Mouse (Mus musculus) lung, embryonic 14.5 days (tissue): ENCODE measurements around the gene Ccdc183. TPM values are rescaled to one million over a fixed set of nuclear protein-coding genes. Genes with fewer than 3 reads are reported as not detected.

Experiments used
- ATAC-seq: fragments of 200-750 bp; cut with Nextera tagmentation; 2 replicates; pipeline ENCODE4 v1.8.0; 2017; ENCODE audit warnings: mild to moderate bottlenecking, moderate TSS enrichment, moderate library complexity; ENCODE audit not compliant: insufficient read depth
- DNase-seq: peaks from one replicate; pipeline ENCODE4 v3.0.0-alpha.2; 2015
- H3K27ac ChIP-seq: fragments of 300-500 bp; sonication (generic); 2 replicates; pipeline ENCODE4 v1.5.1; 2014; ENCODE audit warnings: low read depth, mild to moderate bottlenecking, moderate library complexity
- H3K27me3 ChIP-seq: fragments of 300-500 bp; sonication (generic); 2 replicates; pipeline ENCODE4 v1.6.1; 2014; ENCODE audit warnings: low read length, control low read depth; ENCODE audit not compliant: insufficient read depth
- H3K36me3 ChIP-seq: fragments of 300-500 bp; sonication (generic); 2 replicates; pipeline ENCODE4 v1.6.1; 2014; ENCODE audit warnings: control low read depth; ENCODE audit not compliant: insufficient read depth
- H3K4me1 ChIP-seq: fragments of 300-500 bp; sonication (generic); 2 replicates; pipeline ENCODE4 v1.6.1; 2014; ENCODE audit warnings: antibody characterized with exemption, control low read depth; ENCODE audit not compliant: insufficient read depth
- H3K4me2 ChIP-seq: fragments of 300-500 bp; sonication (generic); 2 replicates; pipeline ENCODE4 v1.6.1; 2014; ENCODE audit warnings: mild to moderate bottlenecking
- H3K4me3 ChIP-seq: fragments of 300-500 bp; sonication (generic); 2 replicates; pipeline ENCODE4 v1.5.1; 2014; ENCODE audit warnings: low read depth, low read length
- H3K9ac ChIP-seq: fragments of 300-500 bp; sonication (generic); 2 replicates; pipeline ENCODE4 v1.6.1; 2014
- H3K9me3 ChIP-seq: fragments of 300-500 bp; sonication (generic); 2 replicates; pipeline ENCODE4 v1.6.1; 2016; ENCODE audit warnings: low read depth, low read length, control low read depth
- CTCF ChIP-seq: IDR thresholded peaks from 2 replicates; pipeline ENCODE4 v1.5.1; 2016; ENCODE audit warnings: antibody characterized with exemption, low read depth
- WGBS: fragments of 180-500 bp; shearing (Covaris S2); extraction: QIAGEN DNeasy Blood & Tissue Kit; methylation state at CpG from one replicate; pipeline ENCODE4 v1.1.7; 2014; 5-methylcytosine and 5-hydroxymethylcytosine counted together
- polyA plus RNA-seq: library from polyadenylated mRNA; unstranded; fragments of >200 nt; fragmentation: Nextera tagmentation; extraction: Ambion mirVana; gene quantifications from 2 replicates; pipeline ENCODE4 v1.2.1, GENCODE M21; 2014

Gene Ccdc183
- polyA plus RNA-seq, 1 experiment from 2014 or later = 0.28 TPM

- DNase-seq (no peak), ATAC-seq (no peak)
- Histone ChIP-seq H3K4me3 (no peak overlapping the region), H3K4me2 (no peak overlapping the region), H3K27ac (no peak overlapping the region), H3K36me3 (no peaks in the 10 kb centered on the region), H3K9me3 (no peaks in the 10 kb centered on the region), H3K27me3 (no peaks in the 10 kb centered on the region), H3K4me1 (no peaks in the 10 kb centered on the region), H3K9ac (no peak overlapping the region)
- no peak for TF ChIP-seq CTCF
- WGBS = 81% methylated on average over 4 of the region's 4 CpGs
Observed at GRCm38 (mm10) chr2:25657246-25657645, 39.8 kb upstream of the Ccdc183 start.

- ATAC-seq (no peak), DNase-seq (no peak)
- Histone ChIP-seq H3K4me2 (no peak overlapping the region), H3K9me3 (no peaks in the 10 kb centered on the region), H3K4me3 (no peak overlapping the region), H3K27ac (no peak overlapping the region), H3K36me3 (no peaks in the 10 kb centered on the region), H3K27me3 (no peaks in the 10 kb centered on the region), H3K9ac (no peak overlapping the region), H3K4me1 (no peaks in the 10 kb centered on the region)
- no peak for TF ChIP-seq CTCF
- 79% methylated on average over 4 of the region's 4 CpGs for whole genome bisulfite sequencing
Observed at GRCm38 (mm10) chr2:25656691-25657090, 39.2 kb upstream of the Ccdc183 start.

- 0 out of 2 replicates have a peak overlapping the region, but pooled peaks have one; percentile 12 for H3K4me2 ChIP-seq
- no peaks in the 10 kb centered on the region for H3K9me3 ChIP-seq
- ATAC-seq = peak; percentile 73; the same call in 1 of the 2 replicates
- no peaks in the 10 kb centered on the region for H3K27me3 ChIP-seq
- 41% methylated on average over 1 of the region's 1 CpGs for WGBS
- 0 out of 2 replicates have a peak overlapping the region, but pooled peaks have one; percentile 25 for H3K9ac ChIP-seq
- H3K4me1 ChIP-seq = no peaks in the 10 kb centered on the region
- DNase-seq = peak; percentile 52
- TF ChIP-seq CTCF = no peak
- H3K27ac ChIP-seq = peak overlapping the region; percentile 65
- no peaks in the 10 kb centered on the region for H3K36me3 ChIP-seq
- no peak overlapping the region for H3K4me3 ChIP-seq
Observed at GRCm38 (mm10) chr2:25654502-25654901, 37.0 kb upstream of the Ccdc183 start.

GRCm38 (mm10) chr2:25652902-25653301, 35.4 kb upstream of the Ccdc183 start, which contains the start of gene Lcn8:
Lcn8 (plus strand) TSS chr2:25653120.
- no peak for TF ChIP-seq CTCF
- Histone ChIP-seq H3K27ac (no peak within 1 kb of the TSS), H3K9me3 (no peaks in the 10 kb centered on the region), H3K36me3 (no peaks in the 10 kb centered on the region), H3K9ac (no peak within 1 kb of the TSS), H3K4me2 (no peak within 1 kb of the TSS), H3K4me3 (no peak within 1 kb of the TSS), H3K27me3 (no peaks in the 10 kb centered on the region), H3K4me1 (no peaks in the 10 kb centered on the region)
- ATAC-seq = no peak
- WGBS = 70% methylated on average over 2 of the region's 2 CpGs
- no peak for DNase-seq

- H3K9ac ChIP-seq = no peak overlapping the region
- TF ChIP-seq CTCF = peak; percentile 77
- H3K4me1 ChIP-seq = no peaks in the 10 kb centered on the region
- no peaks in the 10 kb centered on the region for H3K9me3 ChIP-seq
- WGBS = 12% methylated on average over 6 of the region's 6 CpGs
- H3K27ac ChIP-seq = no peak overlapping the region
- H3K4me2 ChIP-seq = no peak overlapping the region
- DNase-seq (peak; percentile 71), ATAC-seq (no peak)
- H3K4me3 ChIP-seq = no peak overlapping the region
- no peaks in the 10 kb centered on the region for H3K27me3 ChIP-seq
- H3K36me3 ChIP-seq = no peaks in the 10 kb centered on the region
Observed at GRCm38 (mm10) chr2:25639890-25640289, 22.4 kb upstream of the Ccdc183 start.

- WGBS = 53% methylated on average over 1 of the region's 1 CpGs
- no peak for DNase-seq
- Histone ChIP-seq H3K4me3 (no peak overlapping the region), H3K4me1 (no peaks in the 10 kb centered on the region), H3K9ac (no peak overlapping the region), H3K4me2 (no peak overlapping the region), H3K9me3 (no peaks in the 10 kb centered on the region), H3K36me3 (no peaks in the 10 kb centered on the region), H3K27ac (no peak overlapping the region), H3K27me3 (no peaks in the 10 kb centered on the region)
- no peak for TF ChIP-seq CTCF
- ATAC-seq = no peak
Observed at GRCm38 (mm10) chr2:25634046-25634445, 16.6 kb upstream of the Ccdc183 start.

- H3K27me3 ChIP-seq = no peaks in the 10 kb centered on the region
- ATAC-seq (no peak), DNase-seq (no peak)
- no peaks in the 10 kb centered on the region for H3K9me3 ChIP-seq
- H3K4me3 ChIP-seq = no peak overlapping the region
- H3K4me2 ChIP-seq = no peak overlapping the region
- 78% methylated on average over 3 of the region's 3 CpGs for WGBS
- H3K27ac ChIP-seq = no peak overlapping the region
- H3K9ac ChIP-seq = no peak overlapping the region
- TF ChIP-seq CTCF = no peak
- H3K4me1 ChIP-seq = no peaks in the 10 kb centered on the region
- H3K36me3 ChIP-seq = no peaks in the 10 kb centered on the region
Observed at GRCm38 (mm10) chr2:25633616-25634015, 16.1 kb upstream of the Ccdc183 start.

- 33% methylated on average over 4 of the region's 4 CpGs for WGBS
- Histone ChIP-seq H3K9ac (no peak overlapping the region), H3K4me1 (no peaks in the 10 kb centered on the region), H3K27ac (no peak overlapping the region), H3K4me3 (no peak overlapping the region), H3K9me3 (no peaks in the 10 kb centered on the region), H3K27me3 (no peaks in the 10 kb centered on the region), H3K36me3 (no peaks in the 10 kb centered on the region), H3K4me2 (no peak overlapping the region)
- DNase-seq (no peak), ATAC-seq (no peak)
- no peak for TF ChIP-seq CTCF
Observed at GRCm38 (mm10) chr2:25628738-25629137, 11.3 kb upstream of the Ccdc183 start.
